Mouse (Mus musculus) CD4-positive, CD25-positive, alpha-beta regulatory T cell, adult 4 months (primary cell): ENCODE measurements around the gene Fgf11. TPM values are rescaled to one million over a fixed set of nuclear protein-coding genes. Genes with fewer than 3 reads are reported as not detected.

Experiments used
- ATAC-seq: one replicate; pipeline ENCODE4 v1.8.0; 2017
- polyA plus RNA-seq, 2 experiments: library from polyadenylated mRNA; unstranded; fragments of 100-300 nt; shearing (Covaris generic); gene quantifications; one replicate each; pipeline ENCODE4 v1.2.1; 2017

The Fgf11 gene
- polyA plus RNA-seq: not detected

DNA sequence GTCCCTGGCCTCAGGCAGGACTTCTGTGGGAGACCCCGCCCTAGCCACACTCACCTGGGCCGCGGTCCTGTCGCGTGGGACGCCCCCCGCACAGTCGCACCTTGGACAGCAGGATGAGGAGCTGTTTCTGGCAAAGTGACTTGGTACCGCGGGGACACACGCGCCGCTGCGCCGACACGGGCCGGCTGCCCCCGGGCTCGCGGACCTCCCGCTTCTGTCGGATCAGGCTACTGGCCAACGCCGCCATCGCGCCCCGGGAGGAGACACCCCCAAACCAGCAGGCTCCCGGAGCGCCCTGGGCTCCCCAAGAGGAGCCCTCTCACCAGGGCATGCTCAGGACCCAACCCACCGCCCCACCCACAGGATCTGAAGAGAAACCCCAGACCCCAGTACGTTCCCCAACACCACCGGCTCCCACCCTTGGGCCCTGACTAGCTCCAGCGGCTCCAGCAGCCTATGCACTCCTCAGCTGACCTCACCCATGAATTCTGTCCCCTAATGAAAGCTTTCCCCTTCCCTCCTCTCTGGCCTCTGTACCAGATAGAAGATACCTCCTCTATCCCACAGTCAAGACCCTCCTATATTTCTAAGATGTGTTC lies at the start of gene Fgf11:
Gene Fgf11, minus strand, starts transcription at position 479 of the 599 bp plus-strand sequence.
- no peak for ATAC-seq

DNA sequence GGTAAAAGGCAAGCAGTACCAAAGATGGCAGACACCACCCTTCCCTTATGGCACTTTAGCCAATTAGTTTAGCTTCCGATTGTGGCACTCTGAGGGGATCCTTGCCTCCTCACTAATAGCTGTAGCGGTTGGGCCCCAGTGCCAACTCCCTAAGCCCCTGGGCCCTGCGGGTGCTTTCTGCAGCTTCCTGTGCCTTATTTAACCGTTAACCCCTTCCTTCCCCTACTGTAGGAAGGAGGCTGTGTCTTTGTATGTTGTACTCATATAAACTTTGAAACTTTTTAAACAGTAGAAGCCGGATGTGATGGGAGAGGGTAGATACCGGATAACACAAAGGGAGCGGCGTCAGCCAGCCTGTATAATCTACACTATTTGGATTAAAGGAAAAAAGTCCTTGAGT lies 49.1 kb upstream of the Fgf11 start:
- no peak for ATAC-seq

DNA sequence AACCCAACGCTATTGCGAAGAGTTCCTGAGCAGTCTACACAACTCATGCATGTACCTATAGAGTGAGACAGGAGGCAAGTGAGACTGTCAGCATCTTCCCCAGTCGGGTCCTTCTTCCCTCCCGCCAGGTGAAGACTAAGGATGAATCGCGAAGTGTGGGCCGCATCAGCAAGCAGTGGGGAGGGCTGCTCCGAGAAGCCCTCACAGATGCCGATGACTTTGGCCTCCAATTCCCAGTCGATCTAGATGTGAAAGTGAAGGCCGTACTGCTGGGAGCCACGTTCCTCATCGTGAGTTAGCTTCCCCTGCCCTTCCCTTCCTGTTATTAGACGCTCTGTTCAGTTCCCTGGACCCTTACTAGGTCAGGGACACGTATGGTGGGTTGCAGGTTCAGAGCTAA lies 48.2 kb upstream of the Fgf11 start:
- ATAC-seq: no peak

DNA sequence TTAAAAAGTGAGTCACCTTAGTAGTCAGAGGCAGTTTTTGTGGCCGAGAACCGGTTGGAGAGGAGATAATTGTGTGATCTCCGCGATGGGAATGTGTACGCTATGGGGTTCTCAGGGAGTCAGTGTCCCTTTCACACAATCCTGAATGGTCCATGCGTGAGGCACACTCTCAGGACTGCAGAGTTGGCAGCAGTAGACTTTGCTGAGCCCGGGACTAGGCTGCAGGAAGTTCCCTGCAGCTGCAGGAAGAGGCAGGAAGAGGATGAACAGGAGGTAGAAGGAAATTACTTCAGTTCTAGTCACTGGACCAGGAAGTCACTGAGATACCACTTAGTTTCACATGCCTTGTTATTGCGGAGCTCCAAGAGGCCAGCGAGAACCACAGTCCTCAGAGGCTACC lies 47.5 kb upstream of the Fgf11 start:
- ATAC-seq: no peak

DNA sequence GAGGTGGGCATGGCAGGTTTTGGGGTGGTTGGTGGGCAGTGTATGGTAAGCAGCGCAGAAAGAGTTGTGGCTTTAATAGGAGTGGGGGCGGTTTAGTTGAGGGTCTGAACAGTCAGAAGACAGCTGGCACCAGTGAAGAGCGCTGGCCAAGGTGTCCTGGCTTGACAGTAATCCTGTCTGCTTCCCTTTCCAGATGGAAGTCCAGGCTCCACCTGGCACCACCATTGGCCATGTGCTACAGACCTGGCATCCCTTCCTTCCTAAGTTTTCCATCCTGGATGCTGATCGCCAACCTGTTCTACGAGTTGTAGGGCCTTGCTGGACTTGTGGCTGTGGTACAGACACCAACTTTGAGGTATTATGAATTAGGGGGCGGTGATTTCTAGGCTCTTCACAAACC lies 46.4 kb upstream of the Fgf11 start:
- no peak for ATAC-seq

DNA sequence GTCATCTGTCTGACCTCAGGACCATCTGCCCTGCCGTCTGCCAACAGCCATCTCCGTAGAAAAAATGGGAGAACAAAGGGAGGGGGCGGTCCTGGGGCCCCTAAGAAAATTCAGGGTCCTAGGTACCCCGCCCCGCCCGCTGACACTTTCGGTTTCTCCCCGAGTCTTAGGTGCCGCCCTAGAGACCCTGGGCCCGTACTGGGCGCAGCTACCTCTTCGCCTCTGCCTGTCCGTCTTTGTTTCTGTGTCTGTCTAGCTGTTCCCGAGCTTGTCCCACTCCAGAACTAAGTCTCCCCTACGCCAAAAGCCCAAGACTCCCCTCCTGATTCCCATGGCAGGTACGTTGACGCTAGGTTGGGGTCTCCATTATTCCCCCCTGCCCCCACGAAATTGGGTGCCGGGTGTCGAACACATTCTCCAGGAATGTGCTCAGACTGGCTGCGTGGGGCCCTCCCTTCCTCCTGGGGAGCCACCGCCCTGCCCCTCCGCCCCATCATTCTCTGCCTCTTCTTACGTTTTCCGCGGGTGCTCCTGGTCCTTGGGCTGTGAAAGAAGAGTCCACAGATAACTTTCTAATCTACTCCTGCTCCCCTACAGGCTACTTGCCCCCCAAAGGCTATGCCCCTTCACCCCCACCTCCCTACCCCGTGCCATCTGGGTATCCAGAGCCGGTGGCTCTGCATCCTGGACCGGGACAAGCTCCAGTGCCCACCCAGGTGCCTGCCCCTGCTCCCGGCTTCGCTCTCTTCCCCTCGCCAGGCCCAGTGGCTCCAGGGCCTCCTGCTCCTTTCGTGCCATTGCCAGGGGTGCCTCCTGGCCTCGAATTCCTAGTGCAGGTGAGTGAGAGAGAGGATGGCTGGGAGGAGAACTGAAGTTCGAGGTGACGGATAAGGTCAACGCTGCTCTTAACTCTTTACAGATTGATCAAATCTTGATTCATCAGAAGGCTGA lies 45.4 kb upstream of the Fgf11 start:
- peak; percentile 71 for ATAC-seq

DNA sequence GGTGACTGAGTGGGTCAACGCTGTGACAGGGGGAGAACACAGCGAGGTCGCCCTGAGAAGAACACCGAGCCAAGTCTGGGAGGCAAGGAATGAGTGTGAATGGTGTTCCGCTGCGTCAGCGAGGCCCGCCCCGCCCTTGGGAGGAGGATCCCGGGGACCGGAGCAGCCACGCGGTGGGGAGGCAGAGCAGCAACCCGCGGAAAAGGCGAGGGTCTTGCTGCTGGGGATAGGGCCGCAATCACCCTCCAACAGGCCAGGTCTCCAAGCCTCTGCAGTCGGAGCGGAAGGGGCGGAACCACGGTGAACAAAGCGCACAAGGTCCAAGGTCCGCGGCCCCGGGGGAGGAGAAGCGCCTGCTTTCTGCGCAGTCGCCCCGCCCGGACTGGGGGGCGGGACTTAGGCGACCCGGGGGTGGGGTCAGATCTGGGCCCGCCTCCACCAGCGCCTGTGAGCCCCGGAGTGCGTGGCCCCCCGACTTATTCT lies 44.6 kb upstream of the Fgf11 start, which contains the start of gene Plscr3:
Gene Plscr3, plus strand, starts transcription at position 179 of the 483 bp plus-strand sequence.
- ATAC-seq: peak; percentile 81

DNA sequence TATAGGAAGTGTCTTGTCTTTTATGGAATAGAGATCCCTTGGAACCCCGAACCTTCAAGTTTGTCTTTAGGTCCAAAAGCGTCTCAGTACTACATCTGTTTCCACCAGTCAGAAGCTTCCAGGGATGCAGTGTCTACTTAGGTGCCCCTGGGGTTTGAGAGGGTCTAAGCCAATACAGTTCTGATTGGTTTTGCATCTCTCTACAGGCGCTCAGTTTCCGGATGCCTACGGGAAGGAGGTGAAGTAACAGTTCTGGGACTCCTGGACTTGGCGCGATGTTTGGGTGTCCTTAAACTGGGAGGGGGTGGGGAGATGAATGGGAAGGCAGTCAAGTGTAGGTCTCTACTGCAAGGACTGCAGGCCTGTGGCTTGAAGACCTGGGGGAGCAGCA lies 37.1 kb upstream of the Fgf11 start:
- peak; percentile 13 for ATAC-seq

DNA sequence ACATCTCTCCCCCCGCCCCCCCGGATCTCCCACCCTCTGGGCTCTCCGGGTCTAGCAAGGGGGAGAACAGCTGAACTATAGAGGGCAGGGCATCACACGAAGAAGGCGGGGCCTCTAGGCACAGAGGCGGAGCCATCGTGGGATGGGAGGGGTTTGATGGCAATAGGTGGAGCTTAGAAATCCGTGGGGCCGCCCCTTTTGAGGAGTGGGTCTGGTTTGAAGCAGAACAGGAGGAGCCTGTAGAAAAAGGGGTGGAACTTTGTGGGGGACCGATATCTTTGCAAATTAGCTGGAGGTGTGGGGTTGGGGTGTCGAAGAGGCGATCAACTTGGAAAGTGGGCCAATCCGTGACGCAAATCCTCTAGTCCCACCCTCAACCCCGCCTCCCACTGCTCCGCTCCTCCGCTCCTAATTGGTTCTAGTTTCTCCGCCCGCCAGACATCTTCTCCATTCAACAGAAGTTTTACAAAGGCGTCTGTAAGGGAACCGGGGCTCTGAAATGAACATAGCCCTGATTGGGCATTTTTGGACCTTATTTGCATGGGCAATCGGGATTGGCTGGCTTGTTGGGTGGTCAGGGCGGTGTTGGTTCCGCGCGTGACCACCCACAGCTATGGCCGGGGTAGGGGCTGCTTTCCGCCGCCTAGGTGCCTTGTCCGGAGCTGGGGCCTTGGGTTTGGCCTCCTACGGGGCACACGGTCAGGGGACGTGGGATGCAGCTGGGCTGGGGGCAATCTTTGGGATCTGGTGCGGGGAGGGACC lies 36.5 kb upstream of the Fgf11 start, which contains the start of gene Tmem256:
Gene Tmem256, plus strand, starts transcription at position 563 of the 762 bp plus-strand sequence.
- ATAC-seq: peak; percentile 90

DNA sequence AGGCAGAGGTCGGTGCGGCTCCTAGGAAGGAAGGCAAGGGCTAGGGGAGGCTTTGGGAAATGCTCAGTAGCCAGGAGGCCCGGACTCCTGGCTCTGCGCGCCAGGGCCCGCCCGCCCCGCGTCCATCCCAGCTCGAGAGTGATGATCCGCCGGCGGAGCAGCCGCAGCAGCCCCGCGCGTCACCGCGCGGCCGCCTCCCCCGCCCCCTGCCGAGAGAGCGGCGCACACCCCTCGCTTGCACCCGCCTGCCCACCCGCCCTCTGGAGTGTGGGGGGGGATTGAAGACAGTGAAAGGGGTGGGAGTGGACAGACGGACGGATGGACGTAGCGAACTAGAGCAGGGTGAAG lies 35.9 kb upstream of the Fgf11 start, which contains the start of gene Nlgn2:
Gene Nlgn2, minus strand, starts transcription at position 181 of the 348 bp plus-strand sequence.
- ATAC-seq: no peak

DNA sequence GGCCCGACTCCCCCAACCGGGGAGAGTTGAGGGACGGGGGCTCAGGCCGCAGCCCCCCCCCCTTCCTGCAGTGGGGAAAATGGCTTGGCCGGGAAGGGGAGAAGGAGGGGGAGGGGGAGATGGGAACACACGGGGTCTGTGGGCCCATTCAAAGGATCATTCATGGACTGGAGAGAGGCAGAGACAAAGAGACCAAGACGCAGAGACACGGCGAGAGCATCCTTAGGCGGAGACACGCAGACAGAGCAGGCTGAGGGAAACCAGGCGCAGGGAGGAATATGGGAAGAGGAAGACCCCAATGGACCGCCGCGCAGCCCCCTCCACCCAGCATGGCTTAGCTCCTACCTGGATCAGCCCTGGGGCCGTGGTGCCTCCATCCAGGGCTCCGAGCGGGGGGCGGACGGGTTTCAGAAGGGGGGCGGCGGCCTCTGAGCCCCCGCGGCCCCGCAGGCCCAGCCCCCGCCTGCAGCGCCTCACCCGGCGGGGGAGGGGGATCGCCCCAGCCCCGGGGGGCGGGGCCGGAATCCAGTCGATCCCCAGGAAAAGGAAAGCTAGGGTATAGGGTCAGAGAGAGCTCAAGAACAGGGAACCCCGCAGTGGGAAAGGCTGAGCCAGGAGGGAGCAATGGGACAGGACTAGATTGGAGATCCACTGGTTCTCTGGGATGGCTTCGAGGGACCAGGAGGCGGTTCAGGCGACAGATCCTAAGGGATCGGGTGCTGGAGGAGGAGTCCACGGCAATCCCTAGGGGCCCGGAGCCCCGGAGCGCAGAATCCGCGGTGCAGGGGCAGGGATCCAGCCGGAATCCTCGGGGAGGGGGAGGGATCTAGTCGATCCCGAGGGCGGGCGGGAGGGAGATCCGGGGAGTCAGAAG lies 35.3 kb upstream of the Fgf11 start:
- ATAC-seq: no peak

DNA sequence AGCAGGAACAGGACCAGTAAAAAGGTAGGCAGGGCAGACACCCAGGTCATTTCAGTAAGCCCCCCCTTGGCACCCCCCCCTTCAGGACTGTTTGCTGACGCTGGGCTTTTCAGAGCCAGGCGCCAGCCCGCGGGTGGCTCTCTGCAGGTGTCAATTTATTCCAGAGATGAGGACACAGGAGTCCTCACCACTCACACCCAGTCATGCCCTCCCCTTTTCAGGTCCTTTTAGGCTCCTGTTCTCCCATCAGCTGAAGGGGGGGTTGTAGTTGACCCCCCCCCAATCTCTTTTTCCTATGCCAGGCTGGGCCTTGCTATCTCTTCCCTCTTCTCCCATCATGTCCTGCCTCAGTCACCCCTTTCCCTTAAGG lies 34.3 kb upstream of the Fgf11 start:
- no peak for ATAC-seq

DNA sequence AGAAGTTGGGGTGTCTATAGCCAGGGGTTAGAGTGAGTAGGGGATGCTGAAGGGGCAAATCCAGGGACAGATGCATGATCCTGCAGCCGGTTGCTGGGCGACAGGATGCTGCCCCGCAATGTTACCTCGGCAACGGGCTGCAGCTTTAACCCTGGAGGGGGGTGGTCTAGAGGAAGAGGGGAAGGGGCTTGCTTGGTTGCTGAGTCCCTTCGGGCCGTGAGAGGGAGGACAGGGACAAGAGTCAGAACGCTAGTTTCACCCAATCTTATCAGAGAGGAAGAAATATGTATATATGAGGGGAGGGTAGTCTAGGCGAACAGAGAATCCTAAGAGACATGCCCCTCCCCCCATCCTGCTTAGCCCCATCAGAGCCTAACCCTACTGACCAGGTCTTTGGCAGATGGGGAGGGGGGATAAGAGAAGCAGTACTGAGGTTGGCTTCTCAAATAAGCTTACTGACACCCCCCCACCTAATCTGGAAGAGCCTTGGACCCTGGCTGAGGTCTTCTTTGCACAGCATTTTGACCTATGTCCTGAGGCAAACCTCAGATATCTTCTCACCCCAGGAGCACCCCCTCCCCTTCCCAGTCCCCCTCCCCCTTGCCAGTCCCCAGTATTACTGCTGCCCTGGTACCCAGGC lies 33.8 kb upstream of the Fgf11 start:
- ATAC-seq: no peak

DNA sequence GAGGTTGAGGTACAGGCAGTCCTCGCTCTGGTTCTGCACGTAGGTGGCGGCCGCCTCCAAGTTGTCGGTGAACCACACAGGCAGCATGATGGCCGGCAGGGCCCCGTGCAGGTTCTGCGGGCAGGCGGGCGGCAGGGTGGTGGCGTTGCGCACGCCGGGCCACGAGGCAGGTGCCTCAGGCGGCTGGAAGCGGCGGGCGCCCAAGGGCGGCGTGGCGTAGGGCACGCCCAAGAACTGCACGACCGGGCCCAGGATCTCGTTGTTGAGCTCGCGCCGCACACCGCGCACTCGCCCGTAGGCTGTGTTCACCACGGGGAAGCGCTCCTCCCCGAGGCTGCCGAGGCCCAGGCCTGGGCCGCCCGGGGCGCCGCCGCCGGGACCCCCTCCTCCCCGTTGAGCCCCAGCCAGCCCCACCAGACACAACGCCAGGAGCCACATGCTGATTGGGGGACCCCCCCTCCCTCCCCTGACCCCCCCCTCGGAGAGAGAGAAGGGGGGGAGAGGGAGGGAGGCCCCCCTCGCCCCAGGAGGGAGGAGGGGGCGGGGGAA lies 32.4 kb upstream of the Fgf11 start:
- ATAC-seq: peak; percentile 13

DNA sequence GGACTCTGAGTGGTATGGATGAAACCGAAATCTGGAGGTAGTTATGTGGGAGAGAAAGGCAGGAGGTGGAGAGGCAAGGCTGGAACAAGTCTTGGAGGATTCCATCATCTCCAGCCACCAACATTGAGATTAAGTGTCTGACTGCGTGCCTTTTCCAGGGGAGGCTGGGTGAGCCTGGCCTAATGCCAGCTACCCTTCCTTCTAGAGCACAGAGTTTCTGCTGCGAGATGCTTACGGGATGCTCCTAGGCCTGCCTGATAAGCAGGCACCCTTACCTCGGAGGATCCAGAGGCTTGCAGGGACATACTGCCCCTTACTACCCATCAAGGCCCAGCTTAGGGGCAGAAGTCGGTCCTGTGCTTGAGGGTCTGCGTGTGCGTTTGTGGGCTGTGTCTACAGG lies 31.9 kb upstream of the Fgf11 start:
- no peak for ATAC-seq

DNA sequence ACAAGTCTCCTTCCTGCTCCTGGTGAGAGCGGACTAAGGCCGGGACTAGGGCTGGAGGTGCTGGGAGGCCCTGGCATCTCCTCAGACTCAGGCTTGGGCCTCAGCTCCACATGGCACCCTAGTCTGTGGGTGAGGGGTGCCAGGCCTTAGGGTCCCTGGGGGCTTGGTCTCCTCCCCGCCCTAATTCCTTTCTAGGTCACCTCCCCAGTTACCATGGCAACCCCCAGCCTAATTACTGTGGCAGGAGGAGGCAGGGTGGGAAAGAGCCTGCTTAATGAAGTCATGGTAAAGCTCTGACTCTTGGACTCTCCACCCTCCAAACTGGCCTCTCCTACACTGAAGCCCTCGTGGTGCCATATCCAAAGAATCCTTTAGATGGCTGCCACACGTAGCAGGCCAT lies 27.2 kb upstream of the Fgf11 start:
- no peak for ATAC-seq

DNA sequence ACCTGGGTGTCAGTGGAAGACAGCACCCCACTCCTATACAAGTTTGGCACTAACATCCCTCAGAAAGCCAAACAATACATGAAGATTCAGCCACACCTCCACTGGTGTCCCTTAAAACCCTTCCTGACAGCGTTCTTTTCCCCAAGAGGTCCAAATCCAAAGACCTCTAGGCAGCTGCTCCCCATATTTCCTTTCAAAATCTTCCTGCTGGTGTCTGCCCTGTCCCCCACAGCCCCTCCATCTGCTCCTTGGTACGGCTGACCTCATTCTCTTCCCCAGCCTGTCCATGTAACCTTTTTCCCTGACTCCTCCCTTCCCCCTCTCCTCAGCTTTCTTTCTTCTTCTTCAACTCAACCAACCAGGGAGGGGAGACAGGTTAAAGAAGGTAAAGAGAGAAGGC lies 21.8 kb upstream of the Fgf11 start:
- ATAC-seq: no peak

DNA sequence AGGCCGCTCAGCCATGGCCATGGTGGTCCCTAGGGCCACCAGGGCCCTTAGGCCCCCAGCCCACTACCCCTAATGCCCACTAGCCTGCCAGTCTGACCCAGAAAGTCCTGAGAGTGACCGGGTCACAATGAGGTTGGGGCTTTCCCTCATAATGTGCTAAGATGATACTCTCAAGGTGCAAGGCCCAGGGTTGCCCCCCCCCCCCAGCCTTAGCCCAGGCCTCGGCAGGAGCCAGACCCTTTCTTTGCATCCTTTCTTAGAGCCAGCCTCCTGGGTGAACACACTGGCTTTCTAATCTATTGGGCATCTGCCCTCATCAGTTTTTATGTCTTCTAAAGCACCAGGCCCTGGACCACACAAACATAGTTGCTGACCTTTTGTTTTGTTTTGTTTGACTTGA lies 20.4 kb upstream of the Fgf11 start, which contains the start of gene Spem1:
Gene Spem1, minus strand, starts transcription at position 101 of the 400 bp plus-strand sequence.
- ATAC-seq: no peak

DNA sequence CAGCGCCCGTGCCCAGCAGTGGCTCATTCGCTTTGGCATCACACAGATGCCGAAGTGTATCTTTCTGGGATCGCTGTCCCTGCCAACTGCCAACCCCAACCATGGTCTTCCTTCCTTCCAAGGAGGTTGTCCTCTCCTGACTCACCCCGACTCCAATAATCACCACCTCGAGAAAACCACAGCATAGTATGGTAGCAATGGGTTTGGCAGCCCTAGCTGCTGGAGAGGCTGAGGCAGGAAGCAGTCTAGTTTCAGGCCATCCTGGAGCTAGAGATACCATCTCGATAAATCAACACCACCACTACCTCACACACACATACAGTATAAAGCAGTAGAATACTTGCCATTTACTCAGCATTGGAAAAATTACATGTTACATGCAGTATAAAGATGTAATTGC lies 17.2 kb upstream of the Fgf11 start:
- no peak for ATAC-seq

DNA sequence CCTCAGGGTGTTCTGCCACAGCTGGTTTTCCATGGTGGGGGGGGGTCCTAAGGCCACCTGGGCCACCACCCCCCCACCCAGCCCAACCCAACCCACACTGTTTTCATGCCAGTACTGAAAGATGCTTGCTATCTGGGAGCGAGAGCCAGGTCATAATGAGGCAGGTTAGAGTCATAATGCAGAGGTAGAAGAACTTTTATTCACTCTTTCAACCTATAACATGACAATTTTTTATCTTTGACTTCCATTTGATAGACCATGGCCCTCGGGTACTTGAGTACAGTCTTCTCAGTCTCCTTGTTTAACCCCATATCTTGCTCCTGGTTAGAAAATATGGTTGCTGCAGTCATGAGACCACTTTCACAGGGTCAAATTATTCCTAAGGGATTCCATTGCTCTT lies 16.7 kb upstream of the Fgf11 start, which contains the start of gene Spem2:
Gene Spem2, minus strand, starts transcription at position 101 of the 400 bp plus-strand sequence.
- no peak for ATAC-seq

DNA sequence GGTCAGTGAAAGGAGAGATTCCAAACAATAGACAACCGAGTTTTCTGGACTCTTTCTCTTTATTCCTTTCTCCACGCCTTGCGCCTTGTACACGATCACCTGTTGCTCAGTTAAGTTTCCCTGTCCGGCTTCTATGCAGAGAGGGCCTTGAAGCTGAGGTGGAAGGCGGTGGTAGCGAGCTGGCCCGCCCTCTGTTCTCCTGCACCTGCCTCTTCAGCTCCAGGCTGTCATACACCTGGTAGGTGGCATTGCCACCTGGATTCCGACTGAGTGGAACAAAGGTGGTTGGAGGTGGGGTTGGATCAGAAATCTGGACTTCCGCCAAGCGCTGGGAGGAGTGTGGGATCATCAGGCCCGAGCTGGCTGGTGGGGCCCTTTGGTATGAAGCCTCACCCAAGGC lies 14.9 kb upstream of the Fgf11 start:
- no peak for ATAC-seq
